Mouse (Mus musculus) CH12.LX (cell line): ENCODE measurements around the gene Timm29.

Source experiments
- CTCF ChIP-seq, 2 experiments: IDR thresholded peaks in 1 of 2; conservative IDR thresholded peaks in 1 of 2; 2 replicates each; pipeline ENCODE4 v1.5.1; 2011 to 2012; ENCODE audit warnings: low read depth in 2 of 2, low read length in 2 of 2, improper control_type of control experiment in 1 of 2, inconsistent platforms in 1 of 2, mild to moderate bottlenecking in 1 of 2, moderate library complexity in 1 of 2
- GABPA ChIP-seq: IDR thresholded peaks from 2 replicates; pipeline ENCODE4 v1.6.1; 2012; ENCODE audit warnings: low read depth, low read length, improper control_type of control experiment, inconsistent platforms; ENCODE audit not compliant: insufficient replicate concordance
- JUND ChIP-seq: conservative IDR thresholded peaks from 2 replicates; pipeline ENCODE4 v1.6.1; 2011; ENCODE audit warnings: low read depth, low read length, improper control_type of control experiment
- MEF2A ChIP-seq: IDR thresholded peaks from 2 replicates; pipeline ENCODE4 v1.6.1; 2014; ENCODE audit warnings: low read depth, mild to moderate bottlenecking, inconsistent platforms, low read length, improper control_type of control experiment, borderline replicate concordance
- POLR2A ChIP-seq: IDR thresholded peaks from 2 replicates; pipeline ENCODE4 v1.6.1; 2011; ENCODE audit warnings: low read depth, mild to moderate bottlenecking, improper control_type of control experiment, low read length

DNA sequence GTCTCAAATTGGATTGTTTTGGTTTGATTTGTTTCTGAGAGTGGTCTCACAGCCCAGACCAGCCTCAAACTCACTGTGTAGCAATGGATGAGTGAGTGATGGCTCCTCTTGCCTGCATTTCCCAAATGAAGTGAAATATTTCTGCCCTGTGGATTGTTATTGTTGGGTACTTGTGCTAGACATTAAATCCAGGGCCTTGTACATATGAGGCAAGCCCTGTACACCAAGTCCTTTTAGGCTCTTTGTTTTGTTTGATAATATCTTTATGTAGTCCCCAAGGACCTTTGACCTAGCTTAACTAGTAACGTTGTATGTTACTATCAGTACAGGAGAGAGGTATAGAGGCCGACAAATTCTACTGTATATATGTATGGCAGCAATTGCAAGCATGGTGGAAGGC lies 2.3 kb downstream of the Timm29 start:
- TF ChIP-seq GABPA (no peak), MEF2A (no peak), JUND (no peak), CTCF (conservative IDR thresholded peaks at IDR 0.05 in 1 of 2, IDR thresholded peaks at IDR 0.05 in 1 of 2; ENCODE audit: low read depth in 2 of 2, low read length in 2 of 2) (no peak), POLR2A (no peak)
